Mouse (Mus musculus): ENCODE results near the gene Marc1. TPM values are rescaled to one million over a fixed set of nuclear protein-coding genes. Genes with fewer than 3 reads are reported as not detected.

Marc1 gene
- polyA plus RNA-seq, 1 experiment from 2014 or later, result 0.15 TPM

- Histone ChIP-seq H3K9ac (ENCODE audit: low read depth, low read length) (no peak overlapping the region), H3K27ac (ENCODE audit: low read length) (no peak overlapping the region), H3K27me3 (ENCODE audit: control insufficient read depth, insufficient read depth, low read depth, low read length) (no peaks in the 10 kb centered on the region), H3K4me2 (ENCODE audit: low read length) (no peak overlapping the region), H3K4me1 (ENCODE audit: control insufficient read depth, insufficient read depth, low read length) (peaks cover 5% of the 10 kb centered on the region), H3K36me3 (ENCODE audit: control insufficient read depth, insufficient read depth, low read length) (peaks cover 14% of the 10 kb centered on the region), H3K9me3 (replicated peaks; ENCODE audit: control insufficient read depth, low read length, poor library complexity, severe bottlenecking) (no peaks in the 10 kb centered on the region), H3K4me3 (ENCODE audit: low read depth, low read length) (no peak overlapping the region)
- ATAC-seq, result no peak
- 88% methylated on average over 8 of the region's 8 CpGs for WGBS
These were observed 18.8 kb upstream of the Marc1 start for GRCm38 (mm10) chr1:184829897-184830296.

GRCm38 (mm10) chr1:184827175-184827701 is 16.1 kb upstream of the Marc1 start:
- WGBS, result 23% methylated on average over 23 of the region's 23 CpGs
- Histone ChIP-seq H3K36me3 (ENCODE audit: control insufficient read depth, insufficient read depth, low read length) (peaks cover 9% of the 10 kb centered on the region), H3K27ac (ENCODE audit: low read length) (no peak overlapping the region), H3K9me3 (replicated peaks; ENCODE audit: control insufficient read depth, low read length, poor library complexity, severe bottlenecking) (no peaks in the 10 kb centered on the region), H3K27me3 (ENCODE audit: control insufficient read depth, insufficient read depth, low read depth, low read length) (no peaks in the 10 kb centered on the region), H3K4me1 (ENCODE audit: control insufficient read depth, insufficient read depth, low read length) (peaks cover 13% of the 10 kb centered on the region), H3K4me2 (ENCODE audit: low read length) (peak overlapping the region; percentile 50), H3K9ac (ENCODE audit: low read depth, low read length) (peak overlapping the region; percentile 47; the same call in 1 of the 2 replicates), H3K4me3 (ENCODE audit: low read depth, low read length) (peak overlapping the region; percentile 22)
- no peak for ATAC-seq

- H3K9me3 ChIP-seq (replicated peaks; ENCODE audit: control insufficient read depth, low read length, poor library complexity, severe bottlenecking), result no peaks in the 10 kb centered on the region
- no peak overlapping the region for H3K27ac ChIP-seq (ENCODE audit: low read length)
- H3K36me3 ChIP-seq (ENCODE audit: control insufficient read depth, insufficient read depth, low read length), result no peaks in the 10 kb centered on the region
- no peak overlapping the region for H3K4me3 ChIP-seq (ENCODE audit: low read depth, low read length)
- peak; percentile 52; the same call in 1 of the 2 replicates for ATAC-seq
- WGBS, result 24% methylated on average over 11 of the region's 11 CpGs
- no peak overlapping the region for H3K4me2 ChIP-seq (ENCODE audit: low read length)
- no peaks in the 10 kb centered on the region for H3K27me3 ChIP-seq (ENCODE audit: control insufficient read depth, insufficient read depth, low read depth, low read length)
- H3K9ac ChIP-seq (ENCODE audit: low read depth, low read length), result no peak overlapping the region
- H3K4me1 ChIP-seq (ENCODE audit: control insufficient read depth, insufficient read depth, low read length), result peaks cover 13% of the 10 kb centered on the region
These were observed 14.0 kb upstream of the Marc1 start for GRCm38 (mm10) chr1:184825093-184825492.

GRCm38 (mm10) chr1:184824439-184824851 is 13.3 kb upstream of the Marc1 start:
- H3K4me3 ChIP-seq (ENCODE audit: low read depth, low read length), result no peak overlapping the region

GRCm38 (mm10) chr1:184822678-184823077 is 11.6 kb upstream of the Marc1 start:
- Histone ChIP-seq H3K4me2 (ENCODE audit: low read length) (peak overlapping the region; percentile 51), H3K36me3 (ENCODE audit: control insufficient read depth, insufficient read depth, low read length) (peaks cover 5% of the 10 kb centered on the region), H3K9me3 (replicated peaks; ENCODE audit: control insufficient read depth, low read length, poor library complexity, severe bottlenecking) (no peaks in the 10 kb centered on the region), H3K4me3 (ENCODE audit: low read depth, low read length) (no peak overlapping the region; the same call in 1 of the 2 replicates), H3K9ac (ENCODE audit: low read depth, low read length) (no peak overlapping the region), H3K27me3 (ENCODE audit: control insufficient read depth, insufficient read depth, low read depth, low read length) (no peaks in the 10 kb centered on the region), H3K27ac (ENCODE audit: low read length) (no peak overlapping the region), H3K4me1 (ENCODE audit: control insufficient read depth, insufficient read depth, low read length) (peaks cover 13% of the 10 kb centered on the region)
- 15% methylated on average over 11 of the region's 11 CpGs for WGBS
- peak; percentile 44; the same call in 1 of the 2 replicates for ATAC-seq

More at GRCm38 (mm10) chr1:184824439-184824851, 13.3 kb upstream of the Marc1 start:
- no peak overlapping the region for H3K9ac ChIP-seq (ENCODE audit: low read depth, low read length)
- peak overlapping the region; percentile 31 for H3K4me2 ChIP-seq (ENCODE audit: low read length)
- H3K27me3 ChIP-seq (ENCODE audit: control insufficient read depth, insufficient read depth, low read depth, low read length), result no peaks in the 10 kb centered on the region
- H3K4me1 ChIP-seq (ENCODE audit: control insufficient read depth, insufficient read depth, low read length), result peaks cover 13% of the 10 kb centered on the region
- H3K27ac ChIP-seq (ENCODE audit: low read length), result peak overlapping the region; percentile 26; the same call in 1 of the 2 replicates
- WGBS, result 2% methylated on average over 12 of the region's 12 CpGs
- H3K9me3 ChIP-seq (replicated peaks; ENCODE audit: control insufficient read depth, low read length, poor library complexity, severe bottlenecking), result no peaks in the 10 kb centered on the region
- peak; percentile 81 for ATAC-seq
- peaks cover 3% of the 10 kb centered on the region for H3K36me3 ChIP-seq (ENCODE audit: control insufficient read depth, insufficient read depth, low read length)

GRCm38 (mm10) chr1:184817768-184818167 is 6.7 kb upstream of the Marc1 start:
- no peak overlapping the region for H3K4me2 ChIP-seq (ENCODE audit: low read length)
- no peak overlapping the region for H3K27ac ChIP-seq (ENCODE audit: low read length)
- no peak for ATAC-seq
- no peak overlapping the region for H3K9ac ChIP-seq (ENCODE audit: low read depth, low read length)
- H3K4me3 ChIP-seq (ENCODE audit: low read depth, low read length), result no peak overlapping the region
- H3K4me1 ChIP-seq (ENCODE audit: control insufficient read depth, insufficient read depth, low read length), result peaks cover 4% of the 10 kb centered on the region; the same call in 1 of the 2 replicates
- H3K36me3 ChIP-seq (ENCODE audit: control insufficient read depth, insufficient read depth, low read length), result peaks cover 5% of the 10 kb centered on the region
- no peaks in the 10 kb centered on the region for H3K27me3 ChIP-seq (ENCODE audit: control insufficient read depth, insufficient read depth, low read depth, low read length)
- no peaks in the 10 kb centered on the region for H3K9me3 ChIP-seq (replicated peaks; ENCODE audit: control insufficient read depth, low read length, poor library complexity, severe bottlenecking)
- WGBS, result 88% methylated on average over 6 of the region's 6 CpGs

GRCm38 (mm10) chr1:184811716-184812250 is 670 bp upstream of the Marc1 start:
- Histone ChIP-seq H3K4me1 (ENCODE audit: control insufficient read depth, insufficient read depth, low read length) (peaks cover 9% of the 10 kb centered on the region; the same call in 1 of the 2 replicates), H3K27ac (ENCODE audit: low read length) (no peak overlapping the region), H3K9ac (ENCODE audit: low read depth, low read length) (no peak overlapping the region), H3K9me3 (replicated peaks; ENCODE audit: control insufficient read depth, low read length, poor library complexity, severe bottlenecking) (no peaks in the 10 kb centered on the region), H3K4me2 (ENCODE audit: low read length) (no peak overlapping the region), H3K4me3 (ENCODE audit: low read depth, low read length) (no peak overlapping the region), H3K36me3 (ENCODE audit: control insufficient read depth, insufficient read depth, low read length) (no peaks in the 10 kb centered on the region; the same call in 1 of the 2 replicates), H3K27me3 (ENCODE audit: control insufficient read depth, insufficient read depth, low read depth, low read length) (no peaks in the 10 kb centered on the region; the same call in 1 of the 2 replicates)
- ATAC-seq, result no peak
- WGBS, result 85% methylated on average over 8 of the region's 8 CpGs

- peaks cover 9% of the 10 kb centered on the region; the same call in 1 of the 2 replicates for H3K4me1 ChIP-seq (ENCODE audit: control insufficient read depth, insufficient read depth, low read length)
- H3K9me3 ChIP-seq (replicated peaks; ENCODE audit: control insufficient read depth, low read length, poor library complexity, severe bottlenecking), result no peaks in the 10 kb centered on the region
- ATAC-seq, result no peak
- no peak overlapping the region for H3K9ac ChIP-seq (ENCODE audit: low read depth, low read length)
- no peak overlapping the region for H3K27ac ChIP-seq (ENCODE audit: low read length)
- H3K27me3 ChIP-seq (ENCODE audit: control insufficient read depth, insufficient read depth, low read depth, low read length), result no peaks in the 10 kb centered on the region; the same call in 1 of the 2 replicates
- 77% methylated on average over 6 of the region's 6 CpGs for WGBS
- H3K4me3 ChIP-seq (ENCODE audit: low read depth, low read length), result no peak overlapping the region
- H3K4me2 ChIP-seq (ENCODE audit: low read length), result no peak overlapping the region
- H3K36me3 ChIP-seq (ENCODE audit: control insufficient read depth, insufficient read depth, low read length), result no peaks in the 10 kb centered on the region
These were observed 1.5 kb downstream of the Marc1 start for GRCm38 (mm10) chr1:184809578-184810001.

- peaks cover 9% of the 10 kb centered on the region; the same call in 1 of the 2 replicates for H3K4me1 ChIP-seq (ENCODE audit: control insufficient read depth, insufficient read depth, low read length)
- no peak overlapping the region for H3K27ac ChIP-seq (ENCODE audit: low read length)
- no peak for ATAC-seq
- no peak overlapping the region for H3K4me3 ChIP-seq (ENCODE audit: low read depth, low read length)
- no peaks in the 10 kb centered on the region; the same call in 1 of the 2 replicates for H3K27me3 ChIP-seq (ENCODE audit: control insufficient read depth, insufficient read depth, low read depth, low read length)
- WGBS, result 90% methylated on average over 17 of the region's 17 CpGs
- no peaks in the 10 kb centered on the region for H3K36me3 ChIP-seq (ENCODE audit: control insufficient read depth, insufficient read depth, low read length)
- H3K9me3 ChIP-seq (replicated peaks; ENCODE audit: control insufficient read depth, low read length, poor library complexity, severe bottlenecking), result no peaks in the 10 kb centered on the region
- H3K4me2 ChIP-seq (ENCODE audit: low read length), result no peak overlapping the region
- H3K9ac ChIP-seq (ENCODE audit: low read depth, low read length), result no peak overlapping the region
These were observed 2.6 kb downstream of the Marc1 start for GRCm38 (mm10) chr1:184808418-184809012.
